Mouse (Mus musculus) testis, postnatal 14 days (tissue): ENCODE measurements around the gene Tmem184b.

Experiments used
- DNase-seq: peaks from one replicate; pipeline ENCODE4 v3.0.0; 2021; ENCODE audit warnings: low spot score

The Tmem184b gene

DNA sequence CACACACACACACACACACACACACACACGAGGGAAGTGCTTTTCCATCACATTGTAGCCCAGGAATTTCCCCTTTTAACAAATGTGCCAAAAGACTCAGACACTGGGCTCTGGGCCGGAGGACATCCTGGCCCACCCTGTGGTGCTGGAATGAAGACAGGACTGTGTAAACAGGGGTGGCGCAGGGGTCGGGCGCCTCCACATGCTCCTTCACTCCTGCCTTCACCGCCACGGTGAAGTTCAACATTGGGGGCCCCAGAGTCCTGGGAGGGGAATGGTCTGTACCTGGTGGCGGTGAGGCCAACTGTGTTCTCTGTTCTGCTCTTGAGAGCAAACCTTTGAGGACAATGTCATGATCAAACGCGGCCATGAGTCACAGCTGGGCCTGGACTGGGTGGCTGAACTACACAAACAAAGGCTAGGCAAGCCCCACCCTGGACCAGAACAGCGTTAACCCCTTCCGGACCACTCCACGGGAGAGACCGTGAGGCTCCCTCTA is 35.0 kb downstream of the Tmem184b start:
- DNase-seq, result no peak

DNA sequence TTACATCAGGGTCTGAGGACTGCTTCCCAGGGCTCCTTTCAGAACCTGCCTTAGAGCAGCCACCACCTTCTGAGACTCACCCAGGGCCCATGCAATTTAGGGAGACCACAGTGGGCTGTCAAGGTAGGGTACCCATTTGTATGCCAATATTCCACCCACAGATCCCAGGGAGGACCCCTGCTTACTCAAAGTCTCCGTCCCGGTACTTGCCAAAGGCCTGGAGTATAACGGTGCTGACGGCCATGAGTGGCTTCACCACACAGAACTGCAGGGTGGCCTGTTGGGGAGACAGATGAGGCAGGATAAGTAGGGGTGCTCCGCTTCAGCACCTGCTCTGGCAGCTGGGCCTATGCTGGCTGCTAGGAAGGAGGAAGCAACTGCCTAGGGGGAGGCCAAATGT is 37.0 kb downstream of the Tmem184b start:
- no peak for DNase-seq

GRCm38 (mm10) chr15:79365068-79365467 is 38.3 kb downstream of the Tmem184b start:
- no peak for DNase-seq

GRCm38 (mm10) chr15:79364120-79364519 is 39.2 kb downstream of the Tmem184b start:
- no peak for DNase-seq

GRCm38 (mm10) chr15:79361023-79361422 is 42.3 kb downstream of the Tmem184b start:
- DNase-seq, result no peak

- DNase-seq, result no peak
Observed at GRCm38 (mm10) chr15:79360371-79360770, 43.0 kb downstream of the Tmem184b start.

DNA sequence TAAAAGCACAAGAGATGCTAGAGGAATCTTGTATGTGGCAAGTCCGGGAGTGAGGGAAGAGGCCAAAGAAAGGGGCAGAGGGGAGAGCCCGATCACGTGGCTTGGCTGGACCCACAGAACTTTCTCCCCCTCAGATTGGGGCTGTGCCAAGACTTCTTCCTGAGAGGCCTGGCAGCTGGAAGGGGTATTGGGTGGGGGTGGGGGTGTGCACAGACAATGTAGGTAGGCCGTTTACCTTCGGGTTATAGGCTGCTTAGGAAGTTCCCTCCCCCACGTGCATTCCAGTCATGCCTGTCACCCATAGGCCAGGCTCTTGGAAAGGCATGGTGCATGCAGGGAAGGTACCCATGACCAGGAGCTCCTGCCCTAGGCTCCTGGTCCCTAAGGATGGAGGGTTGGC is 43.4 kb downstream of the Tmem184b start:
- no peak for DNase-seq

DNA sequence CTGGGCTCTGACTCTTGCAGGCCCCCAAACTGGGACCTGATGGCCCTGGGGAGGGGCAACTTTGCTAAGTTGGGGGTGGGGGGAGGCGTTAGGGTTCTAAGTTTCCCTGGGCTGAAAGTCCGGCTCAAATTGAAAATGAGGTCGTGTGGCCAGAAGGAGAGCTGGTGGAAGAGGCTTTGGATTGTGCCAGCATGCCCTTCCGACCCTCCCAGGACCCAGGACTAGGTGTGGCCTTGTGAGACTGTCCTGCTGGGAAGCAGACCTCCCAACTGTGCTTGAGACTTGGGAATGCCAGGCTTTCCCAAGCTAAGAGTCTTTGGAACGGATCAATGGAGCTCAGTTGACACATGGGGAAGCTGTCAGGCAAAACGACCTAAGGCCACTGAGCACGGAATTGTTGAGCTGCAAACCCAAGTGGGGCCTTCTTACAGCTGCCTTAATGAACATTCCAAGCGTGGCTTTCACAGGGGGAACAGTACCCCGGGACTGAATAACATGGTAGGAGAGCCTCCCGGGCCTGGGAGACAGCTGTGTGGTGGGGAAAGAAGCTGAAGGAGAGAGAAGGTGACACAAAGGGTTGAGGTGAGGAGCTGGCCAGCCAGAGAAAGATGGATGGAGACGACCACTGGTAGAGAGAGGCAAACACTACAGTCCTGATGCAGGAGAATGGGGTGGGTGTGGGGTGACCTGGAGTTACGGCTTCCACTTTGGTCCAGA is 45.2 kb downstream of the Tmem184b start:
- DNase-seq, result no peak

DNA sequence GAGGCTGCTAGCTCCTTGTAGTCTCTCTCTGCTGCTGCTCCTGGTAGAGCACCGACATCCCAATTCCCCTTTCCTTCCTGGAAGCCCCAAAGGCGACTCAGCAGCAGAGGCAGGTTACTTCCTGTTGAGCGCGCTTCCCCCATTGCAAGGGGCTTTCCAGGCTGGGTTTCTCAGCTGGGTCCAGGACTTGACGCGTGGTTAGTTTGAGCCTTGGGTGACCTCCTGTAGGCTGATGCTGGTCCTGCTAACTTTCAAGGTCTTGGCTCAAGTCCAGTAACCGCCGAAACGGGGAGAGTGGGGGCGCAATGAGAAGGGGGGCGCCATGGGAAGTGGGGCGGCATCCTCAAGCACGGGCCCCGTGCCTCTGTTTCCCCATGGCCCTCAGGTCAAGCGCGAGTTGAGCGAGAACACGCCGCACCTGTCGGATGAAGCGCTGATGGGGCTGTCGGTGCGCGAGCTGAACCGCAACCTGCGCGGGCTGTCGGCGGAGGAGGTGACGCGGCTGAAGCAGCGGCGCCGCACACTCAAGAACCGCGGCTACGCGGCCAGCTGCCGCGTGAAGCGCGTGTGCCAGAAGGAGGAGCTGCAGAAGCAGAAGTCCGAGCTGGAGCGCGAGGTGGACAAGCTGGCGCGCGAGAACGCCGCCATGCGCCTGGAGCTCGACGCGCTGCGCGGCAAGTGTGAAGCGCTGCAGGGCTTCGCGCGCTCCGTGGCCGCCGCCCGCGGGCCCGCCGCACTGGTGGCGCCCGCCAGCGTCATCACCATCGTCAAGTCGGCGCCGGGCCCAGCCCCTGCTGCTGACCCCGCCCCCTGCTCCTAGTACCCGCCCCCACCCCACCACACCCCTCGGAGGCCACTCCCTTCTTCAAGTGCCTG is 46.1 kb downstream of the Tmem184b start:
- peak; percentile 72 for DNase-seq

DNA sequence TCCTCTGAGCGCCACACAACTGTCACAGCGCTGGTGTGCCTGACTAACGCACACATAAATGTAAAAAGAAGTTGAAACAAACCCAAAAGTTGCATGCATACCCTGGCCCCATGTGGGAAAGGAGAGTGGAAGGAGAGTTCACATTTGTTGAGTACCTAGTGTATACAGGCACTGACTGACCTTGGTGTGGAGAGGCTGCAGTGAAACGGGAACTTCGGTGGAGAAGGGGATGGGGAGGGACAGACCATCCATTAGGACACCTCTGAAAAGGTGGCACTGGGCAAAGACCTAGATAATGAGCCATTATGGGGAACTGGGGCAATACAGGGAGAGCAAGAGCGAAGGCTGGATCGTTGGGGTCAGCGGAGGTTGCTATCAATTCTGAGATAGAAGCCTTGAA is 46.9 kb downstream of the Tmem184b start:
- DNase-seq, result no peak

DNA sequence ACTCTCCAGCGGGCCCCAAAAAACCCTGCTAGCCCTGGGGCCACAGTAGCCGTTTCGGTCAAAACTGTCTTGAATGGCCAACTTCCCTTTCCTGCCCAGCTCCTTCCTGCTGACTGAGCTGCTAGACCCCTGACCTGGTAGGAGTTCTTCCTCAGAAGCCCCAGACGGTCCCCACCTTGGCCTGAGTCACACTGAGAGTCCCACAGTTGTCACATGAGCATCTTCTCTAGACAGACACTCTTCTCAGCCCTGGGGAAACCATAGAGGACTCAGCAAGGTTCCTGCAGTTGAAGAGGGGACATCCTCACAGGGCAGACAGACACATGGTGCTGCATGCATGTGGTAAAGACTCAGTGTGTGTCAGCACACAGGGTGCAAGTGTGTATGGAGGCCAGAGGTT is 48.8 kb downstream of the Tmem184b start:
- no peak for DNase-seq

DNA sequence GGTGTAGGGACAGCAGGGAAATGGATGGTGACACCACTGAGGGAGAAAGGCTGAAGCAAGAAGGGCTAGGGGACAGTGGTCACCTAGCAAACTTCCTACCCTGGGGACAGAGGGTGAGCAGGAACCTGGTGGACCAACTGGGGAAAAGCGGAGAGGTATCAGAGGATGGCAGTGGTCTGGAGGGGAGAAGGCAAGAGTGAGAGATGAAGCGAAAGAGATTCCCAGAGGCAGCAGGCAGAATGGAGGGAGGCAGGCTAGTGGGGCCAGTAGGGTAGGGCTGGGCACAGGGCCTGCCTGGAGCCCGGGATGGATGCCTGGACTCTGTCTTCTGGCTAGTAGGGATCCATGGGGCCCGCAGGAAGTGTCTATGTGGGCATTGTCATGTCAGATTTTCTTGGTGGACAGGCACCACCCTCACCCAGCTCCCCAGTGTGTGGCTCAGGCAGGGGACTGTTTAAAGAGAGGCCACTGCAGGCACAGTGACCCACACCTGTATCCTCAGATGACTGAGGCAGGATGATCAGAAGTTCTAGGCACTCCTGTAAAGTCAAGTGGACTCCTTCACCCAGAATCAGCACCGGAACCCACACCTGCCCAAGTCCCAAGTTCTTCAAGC is 49.6 kb downstream of the Tmem184b start:
- DNase-seq, result no peak

DNA sequence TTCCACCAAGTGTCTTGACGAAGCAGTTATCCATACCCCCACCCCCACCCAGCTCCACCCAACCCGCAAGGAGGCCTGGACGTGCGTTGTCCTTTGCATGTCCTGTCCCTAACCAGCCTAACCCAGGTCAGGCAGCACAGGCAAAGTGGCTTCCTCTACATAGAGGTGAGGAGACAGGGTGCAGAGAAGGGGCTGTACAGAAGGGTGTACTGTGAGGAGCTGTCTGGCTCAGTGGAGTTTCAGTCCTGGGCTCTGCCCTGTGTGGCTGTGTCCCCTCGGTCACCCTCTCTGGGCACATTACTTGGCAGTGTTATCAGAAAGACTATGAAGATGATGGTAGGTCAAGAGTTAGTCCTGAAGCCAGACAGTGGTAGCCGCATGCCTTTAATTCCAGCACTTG is 50.9 kb downstream of the Tmem184b start:
- no peak for DNase-seq

DNA sequence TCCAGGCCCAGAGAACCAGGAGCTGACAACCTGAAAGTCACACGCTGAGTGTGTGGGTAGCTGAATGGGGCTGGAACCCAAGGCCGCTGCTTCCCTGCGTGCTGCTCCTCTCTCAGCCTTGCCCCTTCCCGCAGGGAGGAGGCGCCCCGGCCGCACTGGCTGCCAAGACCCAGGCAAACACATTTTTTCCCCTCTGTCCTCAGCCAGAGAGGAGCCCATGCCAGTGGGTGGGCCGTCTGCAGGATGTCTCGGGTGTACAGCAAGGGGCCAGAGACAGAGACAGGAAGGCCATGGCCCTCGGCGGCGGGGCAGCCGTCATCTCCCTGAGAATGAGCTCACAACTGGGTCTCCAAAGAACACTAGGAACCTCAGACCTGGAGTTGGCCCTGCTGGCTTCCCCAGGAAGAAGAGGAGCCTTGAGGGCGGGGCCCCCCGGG is 52.0 kb downstream of the Tmem184b start:
- peak; percentile 55 for DNase-seq

DNA sequence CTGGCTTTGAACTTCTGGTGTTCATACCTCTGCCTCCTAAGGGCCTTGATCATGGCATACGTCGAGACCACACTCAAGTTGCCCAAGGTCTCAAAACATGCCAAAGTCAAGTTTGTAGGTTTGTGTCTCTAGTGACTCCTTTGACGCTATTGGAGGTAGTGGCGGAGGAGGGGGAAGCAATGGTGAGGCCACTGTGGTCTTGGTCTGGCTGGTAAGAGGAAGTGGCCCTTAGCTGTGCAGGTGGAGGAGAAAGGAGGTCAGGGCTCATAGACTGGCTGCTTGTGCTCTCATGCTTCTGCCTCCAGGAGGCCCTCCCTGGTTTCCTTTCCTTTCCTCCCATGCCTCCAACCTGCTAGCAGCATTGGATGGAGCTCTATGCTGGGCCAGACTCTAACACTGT is 52.5 kb downstream of the Tmem184b start:
- no peak for DNase-seq

DNA sequence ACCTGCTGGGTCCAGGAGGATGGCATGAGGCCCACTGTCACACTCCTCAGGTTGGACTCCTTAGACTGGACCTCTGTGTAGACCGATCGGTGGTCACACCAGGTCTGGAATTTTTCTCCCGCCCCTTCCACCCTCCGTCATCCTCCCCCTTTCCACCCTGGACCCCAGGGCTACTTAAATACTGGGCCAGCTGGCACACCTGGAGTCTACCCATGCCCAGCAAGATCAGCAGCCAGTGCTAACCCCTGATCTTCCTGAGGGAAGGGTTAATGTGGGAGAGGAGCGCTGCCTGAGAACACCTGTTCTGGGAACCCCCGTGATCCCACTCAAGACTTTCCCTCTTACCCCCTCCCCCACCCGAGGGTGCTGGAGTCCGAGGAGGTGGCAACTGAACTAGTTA is 54.7 kb downstream of the Tmem184b start:
- DNase-seq, result no peak

GRCm38 (mm10) chr15:79347845-79348506 is 55.4 kb downstream of the Tmem184b start:
- no peak for DNase-seq

GRCm38 (mm10) chr15:79347165-79347844 is 56.1 kb downstream of the Tmem184b start:
- peak; percentile 88 for DNase-seq

GRCm38 (mm10) chr15:79346051-79346793 is 57.1 kb downstream of the Tmem184b start, which contains the start of gene Maff:
Gene Maff, plus strand, starts transcription at chr15:79346621.
- DNase-seq, result no peak

DNA sequence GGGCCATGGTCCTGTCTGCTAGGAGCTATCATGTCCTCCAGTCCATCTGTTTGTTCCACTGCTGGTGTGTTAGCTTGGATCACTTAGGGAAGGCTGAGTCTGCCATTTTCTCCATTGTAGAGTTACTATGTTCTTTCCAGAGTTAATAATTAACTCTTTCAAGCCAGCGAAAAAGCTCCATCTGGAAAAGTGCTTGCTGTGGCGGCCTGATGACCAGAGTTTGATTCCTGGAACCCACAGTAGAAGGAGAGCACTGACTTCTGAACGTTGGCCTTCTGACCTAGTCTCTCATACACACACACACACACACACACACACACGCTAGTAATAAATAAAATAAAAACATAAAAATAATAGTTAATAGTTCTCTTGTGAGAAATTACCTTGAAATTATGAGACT is 58.7 kb downstream of the Tmem184b start:
- DNase-seq, result no peak
